Comparison of ENCODE assay signal across 14 mouse cellular contexts in the genomic region with DNA sequence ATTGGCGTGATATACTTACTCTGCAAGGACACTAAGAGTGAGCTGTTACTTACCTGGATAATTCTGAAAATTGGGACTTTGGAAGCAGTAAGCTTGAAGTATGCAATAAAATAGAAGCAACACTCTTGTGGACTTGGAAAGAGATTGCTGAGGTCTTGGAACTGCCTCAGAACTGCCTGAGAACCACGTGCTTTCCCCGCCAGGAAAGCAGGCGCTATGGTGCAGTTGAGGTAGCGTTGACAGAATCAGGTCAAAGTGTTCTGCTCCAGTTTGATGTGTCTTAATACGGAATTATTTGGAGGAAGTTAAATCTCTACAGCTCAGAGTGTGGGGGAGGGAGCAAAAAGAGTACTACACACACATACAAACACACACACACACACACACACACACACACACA.
DNase-seq lines count a peak whose midpoint lies in the region; ATAC-seq and TF ChIP-seq lines count a peak whose summit lies in the region.
"Had no signal": no experiment of that assay in that cellular context is flagged by ENCODE, and none has a peak within 500 bp of the region (broad histone marks: within the 10 kb centered on the region; RNA-seq: fewer than 3 reads in every experiment).

No protein-coding gene starts in this region.

- no peak for ATAC-seq in lung, embryonic 14.5 days (ENCODE audit: insufficient read depth)
- ATAC-seq in lung, postnatal 0 days, result no peak
- ATAC-seq in stomach, postnatal 0 days (ENCODE audit: low FRiP score, low TSS enrichment), result no peak
- ATAC-seq: forebrain, embryonic 16.5 days; midbrain, embryonic 16.5 days had no signal

- H3K36me3 ChIP-seq in heart, embryonic 10.5 days, result no peaks in the 10 kb centered on the region
- no peaks in the 10 kb centered on the region for H3K36me3 ChIP-seq in lung, embryonic 14.5 days (ENCODE audit: insufficient read depth)
- no peaks in the 10 kb centered on the region for H3K36me3 ChIP-seq in lung, postnatal 0 days (ENCODE audit: insufficient read depth, low read length)
- H3K36me3 ChIP-seq in hindbrain, embryonic 10.5 days, result no peaks in the 10 kb centered on the region
- H3K36me3 ChIP-seq in stomach, postnatal 0 days (ENCODE audit: control insufficient read depth, insufficient read depth, low read length), result no peaks in the 10 kb centered on the region
- H3K36me3 ChIP-seq: embryonic facial prominence, embryonic 15.5 days had no signal

- TF ChIP-seq EP300 in lung, postnatal 0 days (IDR thresholded peaks at IDR 0.05), result no peak
- TF ChIP-seq EP300 in stomach, postnatal 0 days (optimal IDR thresholded peaks at IDR 0.05), result no peak

- no peak overlapping the region for H3K4me2 ChIP-seq in lung, embryonic 14.5 days
- no peak overlapping the region for H3K4me2 ChIP-seq in lung, postnatal 0 days (replicated peaks; ENCODE audit: low read depth, low read length)
- no peak overlapping the region for H3K4me2 ChIP-seq in stomach, postnatal 0 days (replicated peaks; ENCODE audit: low read depth)
- H3K4me2 ChIP-seq: embryonic facial prominence, embryonic 15.5 days; hindbrain, embryonic 14.5 days had no signal

- WGBS in heart, embryonic 10.5 days, result 83% methylated on average over 6 of the region's 6 CpGs
- WGBS in lung, embryonic 14.5 days, result 68% methylated on average over 6 of the region's 6 CpGs
- WGBS in lung, postnatal 0 days, result 69% methylated on average over 6 of the region's 6 CpGs
- WGBS in hindbrain, embryonic 10.5 days, result 87% methylated on average over 6 of the region's 6 CpGs
- 76% methylated on average over 6 of the region's 6 CpGs for WGBS in stomach, postnatal 0 days

- peak; percentile 46 to 71 for DNase-seq in heart, adult 18-20 months
- DNase-seq in heart, embryonic 10.5 days (ENCODE audit: low spot score), result no peak
- peak; percentile 13 for DNase-seq in lung, embryonic 14.5 days
- no peak for DNase-seq in lung, postnatal 0 days (ENCODE audit: low spot score)
- DNase-seq in frontal cortex, postnatal 36 days (ENCODE audit: low spot score in 2 of 2), result peak; percentile 20 to 57
- DNase-seq in right cerebral cortex, postnatal 36 days (ENCODE audit: low spot score in 2 of 2), result peak; percentile 19 to 50
- DNase-seq in hindbrain, embryonic 10.5 days (ENCODE audit: low spot score), result no peak
- DNase-seq in stomach, postnatal 0 days (ENCODE audit: low spot score), result no peak
- DNase-seq: kidney, adult 8-10 months; thymus, postnatal 14 days had no signal

- H3K9me3 ChIP-seq in heart, embryonic 10.5 days, result no peaks in the 10 kb centered on the region
- no peaks in the 10 kb centered on the region for H3K9me3 ChIP-seq in lung, embryonic 14.5 days (ENCODE audit: low read depth, low read length)
- H3K9me3 ChIP-seq in lung, postnatal 0 days (ENCODE audit: low read length), result no peaks in the 10 kb centered on the region
- H3K9me3 ChIP-seq in hindbrain, embryonic 10.5 days, result no peaks in the 10 kb centered on the region
- H3K9me3 ChIP-seq in stomach, postnatal 0 days (ENCODE audit: control insufficient read depth, low read length), result no peaks in the 10 kb centered on the region
- H3K9me3 ChIP-seq: embryonic facial prominence, embryonic 15.5 days had no signal

- no peak overlapping the region for H3K4me3 ChIP-seq in heart, embryonic 10.5 days
- H3K4me3 ChIP-seq in lung, embryonic 14.5 days (ENCODE audit: low read depth, low read length), result no peak overlapping the region
- H3K4me3 ChIP-seq in lung, postnatal 0 days (ENCODE audit: low read depth, low read length), result no peak overlapping the region
- no peak overlapping the region for H3K4me3 ChIP-seq in hindbrain, embryonic 10.5 days
- no peak overlapping the region for H3K4me3 ChIP-seq in stomach, postnatal 0 days (ENCODE audit: low read depth, low read length)
- H3K4me3 ChIP-seq: embryonic facial prominence, embryonic 15.5 days had no signal

- H3K27me3 ChIP-seq in heart, embryonic 10.5 days (ENCODE audit: insufficient read depth, poor library complexity, severe bottlenecking), result no peaks in the 10 kb centered on the region
- H3K27me3 ChIP-seq in lung, embryonic 14.5 days (ENCODE audit: insufficient read depth, low read length), result no peaks in the 10 kb centered on the region
- no peaks in the 10 kb centered on the region for H3K27me3 ChIP-seq in lung, postnatal 0 days (replicated peaks; ENCODE audit: insufficient read depth, low read length)
- no peaks in the 10 kb centered on the region for H3K27me3 ChIP-seq in hindbrain, embryonic 10.5 days (ENCODE audit: insufficient read depth, poor library complexity, severe bottlenecking)
- no peaks in the 10 kb centered on the region for H3K27me3 ChIP-seq in stomach, postnatal 0 days (ENCODE audit: control insufficient read depth, insufficient read depth, low read length)
- H3K27me3 ChIP-seq: embryonic facial prominence, embryonic 15.5 days had no signal

- TF ChIP-seq CTCF in lung, embryonic 14.5 days (IDR thresholded peaks at IDR 0.05; ENCODE audit: low read depth), result no peak
- TF ChIP-seq CTCF in lung, postnatal 0 days (IDR thresholded peaks at IDR 0.05), result no peak
- no peak for TF ChIP-seq CTCF in stomach, postnatal 0 days (IDR thresholded peaks at IDR 0.05; ENCODE audit: low read depth)

- no peak overlapping the region for H3K9ac ChIP-seq in lung, embryonic 14.5 days
- no peak overlapping the region for H3K9ac ChIP-seq in lung, postnatal 0 days (replicated peaks; ENCODE audit: low read depth)
- H3K9ac ChIP-seq in stomach, postnatal 0 days (ENCODE audit: low read length), result no peak overlapping the region
- H3K9ac ChIP-seq: embryonic facial prominence, embryonic 15.5 days; hindbrain, embryonic 14.5 days had no signal

- H3K27ac ChIP-seq in heart, embryonic 10.5 days, result no peak overlapping the region
- no peak overlapping the region for H3K27ac ChIP-seq in lung, embryonic 14.5 days (ENCODE audit: low read depth)
- no peak overlapping the region for H3K27ac ChIP-seq in lung, postnatal 0 days (ENCODE audit: low read length)
- H3K27ac ChIP-seq in hindbrain, embryonic 10.5 days, result no peak overlapping the region
- no peak overlapping the region for H3K27ac ChIP-seq in stomach, postnatal 0 days (replicated peaks)
- H3K27ac ChIP-seq: embryonic facial prominence, embryonic 15.5 days; hindbrain, embryonic 14.5 days had no signal

- no peaks in the 10 kb centered on the region for H3K4me1 ChIP-seq in heart, embryonic 10.5 days
- no peaks in the 10 kb centered on the region for H3K4me1 ChIP-seq in lung, embryonic 14.5 days (ENCODE audit: insufficient read depth)
- H3K4me1 ChIP-seq in lung, postnatal 0 days (ENCODE audit: insufficient read depth, low read depth, low read length), result no peaks in the 10 kb centered on the region
- H3K4me1 ChIP-seq in hindbrain, embryonic 10.5 days (replicated peaks), result no peaks in the 10 kb centered on the region
- no peaks in the 10 kb centered on the region for H3K4me1 ChIP-seq in stomach, postnatal 0 days (replicated peaks; ENCODE audit: control insufficient read depth, insufficient read depth)
- H3K4me1 ChIP-seq: embryonic facial prominence, embryonic 15.5 days had no signal

Comparison
In these comparisons a context has a peak if more than half of its experiments do, and no peak if none do; other contexts are left out.
1. DNase-seq: peak in heart, adult 18-20 months (2 of 2), lung, embryonic 14.5 days (single experiment), frontal cortex, postnatal 36 days (2 of 2) and right cerebral cortex, postnatal 36 days (2 of 2); none in heart, embryonic 10.5 days (single experiment), lung, postnatal 0 days (single experiment), hindbrain, embryonic 10.5 days (single experiment) and stomach, postnatal 0 days (single experiment).